Mouse (Mus musculus) lung, postnatal 14 days (tissue): ENCODE results near the gene Mapk8ip3.

Source experiments
- DNase-seq: peaks from one replicate; pipeline ENCODE4 v3.0.0; 2021

Mapk8ip3 gene

DNA sequence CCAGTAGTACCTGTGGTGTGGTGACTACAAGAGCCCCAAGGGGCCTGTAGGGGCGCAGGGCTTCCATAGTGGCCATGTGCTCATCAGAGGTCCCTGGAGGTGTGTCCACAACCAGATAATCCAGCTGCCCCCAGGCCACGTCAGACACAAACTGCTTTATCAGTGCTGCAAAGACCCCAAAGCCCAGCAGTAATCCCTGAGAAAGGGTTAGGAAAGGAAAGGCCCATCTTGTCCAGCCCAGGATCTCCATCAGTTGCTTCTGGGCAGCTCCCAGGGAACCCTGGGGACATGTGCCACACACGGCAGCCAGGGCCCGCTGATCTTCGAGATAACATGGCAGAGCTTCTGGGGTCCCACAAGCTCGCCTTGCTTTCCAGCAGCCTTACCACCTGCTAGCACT lies 52.4 kb downstream of the Mapk8ip3 start:
- no peak for DNase-seq

DNA sequence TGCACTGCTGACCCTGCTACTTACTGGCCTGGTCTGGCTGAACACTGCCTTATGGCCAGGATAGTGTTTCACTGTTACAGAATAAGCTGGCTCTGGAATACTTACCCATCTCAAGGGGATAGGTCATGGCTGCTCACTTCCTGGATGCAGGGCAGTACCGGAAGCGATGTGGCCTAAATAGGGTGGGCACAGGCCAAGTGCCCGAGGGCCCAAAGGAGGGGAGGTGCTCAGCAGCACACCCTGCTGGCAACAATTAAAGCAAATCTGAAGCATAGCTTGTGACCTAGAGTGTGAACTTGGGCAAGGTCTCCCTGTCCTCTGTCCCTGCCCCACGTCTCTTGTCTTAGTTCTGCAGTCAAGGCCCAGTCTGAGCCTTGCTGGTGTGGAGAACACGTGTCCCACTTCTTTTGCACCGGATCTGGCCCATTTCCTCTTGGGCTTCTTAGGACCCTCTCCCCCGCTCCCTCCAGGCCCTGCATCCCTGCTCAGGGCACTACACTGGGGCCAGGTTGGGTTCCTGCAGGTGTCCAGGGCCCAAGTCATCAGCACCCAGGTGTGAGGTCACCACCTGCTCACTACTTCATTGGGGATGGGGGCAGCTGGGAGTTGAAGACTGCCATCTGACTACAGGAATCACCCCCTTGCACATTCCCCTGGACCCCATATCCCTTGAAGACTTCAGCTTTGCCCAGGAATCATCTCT lies 54.9 kb downstream of the Mapk8ip3 start:
- no peak for DNase-seq

DNA sequence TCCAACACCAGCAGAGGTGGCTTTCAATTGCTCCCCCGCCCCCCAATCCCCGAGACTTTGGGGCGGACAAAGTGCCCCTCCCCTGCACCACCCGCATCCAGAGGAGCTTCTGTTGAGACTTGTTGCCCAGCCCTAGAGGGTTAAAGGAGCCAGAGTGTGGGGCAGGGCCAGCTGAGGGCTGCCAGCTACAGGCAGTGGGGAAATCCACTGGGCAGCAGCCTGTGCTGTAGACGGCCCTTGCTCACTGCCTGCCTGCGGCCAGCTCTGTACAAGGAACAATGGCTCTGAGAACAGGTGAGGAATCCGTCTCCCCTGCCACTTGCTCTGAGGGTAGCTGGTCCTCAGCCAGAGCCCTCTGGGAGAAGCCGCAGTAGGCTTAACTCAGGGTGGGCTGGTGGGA lies 58.2 kb downstream of the Mapk8ip3 start:
- DNase-seq = no peak

DNA sequence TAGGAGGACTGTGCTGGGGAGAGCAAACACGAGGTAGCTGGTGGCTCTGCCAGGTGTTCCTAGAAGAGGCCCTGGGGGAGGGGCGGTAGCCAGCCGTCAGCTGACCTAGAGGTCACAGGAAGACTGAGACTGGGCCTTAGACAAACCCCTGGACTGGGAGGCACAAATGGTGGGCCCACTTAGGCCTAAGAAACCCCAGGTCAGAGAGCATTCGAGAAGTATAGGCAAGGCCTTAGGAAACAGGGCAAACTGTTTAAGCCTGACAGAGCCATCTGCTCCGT lies 58.7 kb downstream of the Mapk8ip3 start:
- peak; percentile 45 for DNase-seq

DNA sequence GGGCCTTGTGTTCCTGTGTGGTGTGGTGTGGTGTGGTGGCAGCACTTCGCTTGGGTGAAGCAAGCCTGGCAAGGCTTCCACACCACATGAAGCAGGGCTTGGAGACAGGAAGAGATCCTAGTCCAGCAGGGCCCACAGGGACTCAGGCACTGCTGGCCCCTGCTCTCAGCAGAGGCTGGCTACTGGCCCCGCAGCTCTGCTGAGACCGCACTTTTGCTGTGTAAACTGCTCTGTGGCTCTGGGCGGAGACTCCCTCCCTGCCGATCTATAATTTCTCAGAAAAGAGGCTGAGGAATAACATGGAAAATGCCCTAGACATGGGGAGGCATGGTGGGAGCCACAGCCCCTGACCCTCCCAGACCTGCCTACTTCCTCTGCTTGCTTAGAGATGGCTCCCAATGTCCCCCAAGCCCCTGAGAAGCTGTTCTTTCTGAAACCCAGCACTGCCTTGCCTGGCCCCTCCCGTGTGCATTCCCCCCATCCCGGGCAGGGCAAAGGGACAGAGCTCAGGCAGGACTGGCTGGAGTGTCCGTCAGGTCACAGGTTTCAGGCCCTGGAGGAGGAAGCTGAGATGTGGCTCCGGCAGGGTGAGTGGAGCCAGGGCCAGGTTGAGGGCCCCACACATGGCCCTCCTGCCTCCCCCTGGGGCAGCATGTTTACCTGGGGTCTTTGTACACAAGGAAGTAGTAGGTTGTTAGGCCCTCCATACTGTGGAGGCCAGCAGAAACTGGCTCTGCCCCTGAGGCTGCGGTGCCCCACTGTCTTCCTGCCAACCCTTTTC lies 59.3 kb downstream of the Mapk8ip3 start:
- DNase-seq = no peak

DNA sequence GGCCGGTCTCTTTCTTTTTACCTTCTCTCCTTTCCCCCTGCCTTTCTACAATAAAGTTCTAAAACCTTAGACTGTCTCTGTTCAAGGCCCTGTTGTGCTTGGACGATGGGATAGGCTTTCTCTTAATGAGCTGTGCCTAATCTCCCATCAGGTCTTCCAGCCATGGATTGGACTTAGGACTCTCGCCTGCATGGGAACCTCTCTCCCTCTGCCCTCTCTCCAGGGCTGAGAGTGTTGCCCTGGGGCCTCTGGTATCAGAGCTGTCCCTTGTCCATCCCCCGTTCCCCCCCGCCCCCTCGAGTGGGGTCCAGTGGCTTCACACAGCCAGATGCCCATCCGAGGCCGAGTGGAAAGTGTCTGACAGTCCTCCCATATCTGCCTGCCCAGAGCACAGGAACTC lies 61.8 kb downstream of the Mapk8ip3 start:
- no peak for DNase-seq

DNA sequence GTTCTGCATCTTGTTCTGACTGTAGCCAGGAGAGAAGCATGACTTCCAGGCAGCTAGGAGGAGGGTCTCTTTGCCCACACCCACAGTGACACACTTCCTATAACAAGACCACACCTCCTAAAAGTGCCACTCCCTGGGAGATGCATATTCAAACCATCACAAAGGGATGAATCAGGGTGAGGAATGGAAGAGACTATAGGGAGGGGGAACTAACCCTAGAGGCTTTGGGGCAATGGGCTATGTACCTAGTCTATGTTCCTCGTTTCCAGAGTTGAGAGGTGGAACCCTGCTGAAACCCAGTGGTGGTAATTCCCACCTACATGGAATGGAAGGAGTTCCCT lies 62.4 kb downstream of the Mapk8ip3 start:
- no peak for DNase-seq

DNA sequence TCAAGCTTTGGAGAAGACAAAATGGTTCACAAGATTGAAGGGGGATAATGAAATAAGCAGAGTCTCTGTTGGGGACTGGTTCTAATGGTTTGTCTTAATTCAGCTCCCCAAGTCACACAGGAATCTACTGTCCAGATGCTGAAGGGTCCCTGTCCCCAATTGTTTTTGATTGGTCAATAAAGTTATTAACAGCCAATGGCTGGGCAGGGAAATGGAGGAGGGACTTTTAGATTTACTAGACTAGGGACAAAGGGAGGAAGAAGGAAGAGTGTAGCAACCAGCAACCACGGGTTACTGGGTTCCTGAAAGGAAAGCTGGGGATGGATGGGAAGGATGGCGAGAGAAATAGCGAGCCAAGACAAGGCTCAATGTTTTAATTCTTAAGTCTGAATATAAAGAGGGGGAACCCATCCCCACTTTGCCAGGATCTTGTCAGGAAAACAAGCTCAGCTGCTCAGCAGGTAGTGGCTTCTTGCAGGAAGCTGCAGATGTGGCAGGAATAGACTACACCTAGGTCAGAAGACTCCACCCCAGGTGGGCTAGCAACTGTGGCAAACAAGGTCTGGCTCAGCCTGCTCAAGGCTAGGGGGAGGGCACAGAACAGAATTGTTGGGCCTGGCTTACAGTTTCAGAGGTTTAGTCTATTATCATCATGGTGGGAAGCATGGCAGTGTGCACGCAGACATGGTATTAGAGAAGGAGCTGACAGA lies 62.9 kb downstream of the Mapk8ip3 start:
- no peak for DNase-seq

DNA sequence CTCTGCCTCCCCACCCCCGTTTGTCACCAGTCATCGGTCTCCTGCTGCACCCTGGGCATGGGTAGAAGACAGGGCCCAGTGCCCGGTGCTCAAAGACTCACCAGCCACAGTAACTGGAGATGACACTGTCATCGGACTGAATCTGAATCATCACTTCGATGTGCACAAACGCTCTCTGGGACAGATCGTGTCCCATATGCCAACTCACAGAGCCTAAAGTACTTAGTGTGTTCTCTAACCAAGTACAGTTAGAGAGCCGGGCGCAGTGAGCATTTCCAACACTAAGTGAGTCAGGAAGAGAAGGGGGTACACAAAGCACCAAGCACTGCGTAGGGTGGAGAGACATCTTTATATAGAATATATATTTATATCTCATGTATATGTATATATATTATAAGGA lies 68.9 kb downstream of the Mapk8ip3 start:
- no peak for DNase-seq

DNA sequence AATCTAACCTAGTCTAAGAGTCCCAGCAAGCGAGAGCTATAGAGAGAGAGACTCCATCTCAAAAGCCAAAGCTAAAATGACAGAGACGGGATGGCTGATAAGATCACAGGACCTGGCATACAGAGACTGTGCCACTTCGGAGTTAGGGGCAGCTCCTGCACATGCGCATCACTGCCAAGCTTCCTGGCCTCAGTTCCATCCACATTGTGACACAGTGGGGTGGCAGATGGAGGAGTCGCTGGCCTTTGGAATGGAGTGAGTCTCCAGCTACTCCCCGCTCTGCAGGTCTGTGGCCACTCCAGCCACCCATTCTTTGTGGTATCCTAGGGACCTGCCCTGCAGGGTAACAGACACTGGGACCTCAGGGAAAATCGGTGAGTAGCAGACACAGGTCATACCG lies 71.0 kb downstream of the Mapk8ip3 start, which contains the start of gene Igfals:
Gene Igfals (plus strand): TSS at position 222 of the 400 bp plus-strand sequence.
- no peak for DNase-seq

DNA sequence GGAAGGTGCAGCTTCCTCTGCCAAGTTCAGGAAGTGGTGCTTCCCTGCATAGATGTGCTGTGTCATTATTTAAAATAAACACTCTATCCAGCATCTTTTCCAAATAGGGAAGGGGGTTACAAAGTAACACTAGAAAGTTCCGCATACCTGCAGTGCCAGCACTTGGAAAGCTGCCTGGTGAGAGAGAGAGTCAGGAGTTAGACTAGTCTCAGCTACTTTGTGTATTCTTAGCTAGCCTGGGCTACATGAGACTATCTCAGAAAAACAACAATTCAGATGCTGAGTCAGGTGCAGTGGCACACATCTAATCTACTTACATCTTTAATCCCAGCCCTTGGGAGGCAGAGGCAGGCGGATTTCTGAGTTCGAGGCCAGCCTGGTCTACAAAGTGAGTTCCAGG lies 75.0 kb downstream of the Mapk8ip3 start:
- no peak for DNase-seq

DNA sequence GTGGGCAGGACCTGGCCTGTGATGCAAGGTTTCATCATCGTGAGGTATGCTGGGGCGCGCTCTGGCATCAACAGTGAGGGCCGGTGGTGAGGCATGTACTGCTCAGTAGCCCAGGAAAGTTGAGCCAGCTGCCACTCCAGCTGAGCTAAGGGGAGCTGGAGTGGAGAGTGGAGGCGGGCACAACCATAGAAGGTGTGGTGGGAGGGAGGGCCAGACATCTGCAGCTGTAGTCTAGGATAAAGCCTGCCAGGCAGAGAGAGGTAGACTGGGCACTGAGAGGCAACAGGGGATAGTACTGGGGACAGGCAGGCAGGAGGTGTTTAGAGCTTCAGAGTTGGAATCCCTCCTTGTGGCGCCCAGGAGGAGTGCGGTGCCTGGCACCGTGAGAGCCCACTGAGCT lies 76.7 kb downstream of the Mapk8ip3 start:
- DNase-seq = no peak

DNA sequence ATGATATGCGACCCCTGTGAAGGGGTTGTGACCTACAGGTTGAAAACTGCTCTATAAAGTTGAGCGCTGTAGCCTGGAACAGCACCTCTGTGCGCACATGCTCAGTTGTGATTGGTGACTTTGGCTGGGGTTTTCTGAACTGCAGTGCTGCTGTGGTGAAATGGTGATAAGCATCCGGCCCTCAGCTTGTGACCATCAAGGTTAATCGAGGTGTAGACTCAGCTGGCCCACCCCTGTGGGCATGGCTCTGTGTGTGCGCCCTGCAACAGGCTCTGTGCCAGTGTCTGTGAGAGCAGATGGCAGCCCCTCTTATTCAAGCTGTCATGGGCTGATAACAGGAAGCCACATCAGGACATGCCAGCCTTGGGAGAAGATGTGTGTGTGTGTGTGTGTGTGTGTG lies 77.8 kb downstream of the Mapk8ip3 start:
- DNase-seq = no peak

DNA sequence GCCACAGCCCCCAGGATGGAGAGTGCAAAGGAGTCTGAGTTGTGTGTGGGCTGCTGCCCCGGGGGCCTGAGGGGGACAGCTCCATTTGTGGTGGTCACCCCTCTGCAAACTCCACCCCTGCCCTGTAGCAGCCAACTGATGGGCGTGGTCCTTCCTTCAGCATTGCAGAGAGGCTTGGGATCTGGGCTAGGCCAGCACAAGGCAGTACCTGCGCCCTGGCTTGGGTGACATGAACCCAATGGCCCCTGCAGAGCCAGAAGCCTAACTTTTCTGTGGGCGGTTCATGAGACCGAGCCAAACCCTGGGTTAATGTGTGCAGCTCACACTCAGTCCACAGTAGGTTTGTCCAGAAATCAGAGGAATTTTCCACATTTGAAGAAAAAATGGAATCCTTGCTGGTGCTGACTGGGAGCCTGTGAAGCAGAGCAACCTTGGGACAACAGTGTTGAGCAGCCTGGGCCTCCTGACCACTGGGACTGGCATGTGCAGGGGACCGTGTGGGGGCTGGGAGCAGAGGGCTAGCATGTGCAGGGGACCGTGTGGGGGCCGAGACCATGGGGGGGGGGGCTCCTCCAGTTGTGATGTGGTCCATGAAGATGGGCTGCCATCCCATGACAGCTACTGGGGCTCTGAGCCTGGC lies 78.8 kb downstream of the Mapk8ip3 start:
- DNase-seq = no peak

DNA sequence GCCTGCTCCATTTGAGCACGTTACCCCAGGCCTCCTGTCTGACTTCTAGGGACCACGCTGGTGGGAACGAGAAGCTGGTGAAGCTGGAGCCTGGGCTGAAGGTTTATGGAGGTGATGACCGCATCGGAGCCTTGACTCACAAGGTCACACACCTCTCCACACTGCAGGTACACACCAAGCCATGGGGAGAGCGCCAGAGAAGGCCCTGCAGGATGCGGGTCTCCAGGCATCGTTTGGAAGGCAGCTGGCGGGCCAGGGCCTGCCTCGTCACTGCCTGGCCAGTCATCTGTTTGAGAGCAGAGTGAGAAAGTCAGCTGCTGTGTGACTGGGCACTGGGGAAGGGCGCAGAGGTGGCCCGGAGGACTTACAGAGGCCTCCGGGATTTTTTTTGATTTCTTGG lies 80.2 kb downstream of the Mapk8ip3 start:
- DNase-seq = no peak

DNA sequence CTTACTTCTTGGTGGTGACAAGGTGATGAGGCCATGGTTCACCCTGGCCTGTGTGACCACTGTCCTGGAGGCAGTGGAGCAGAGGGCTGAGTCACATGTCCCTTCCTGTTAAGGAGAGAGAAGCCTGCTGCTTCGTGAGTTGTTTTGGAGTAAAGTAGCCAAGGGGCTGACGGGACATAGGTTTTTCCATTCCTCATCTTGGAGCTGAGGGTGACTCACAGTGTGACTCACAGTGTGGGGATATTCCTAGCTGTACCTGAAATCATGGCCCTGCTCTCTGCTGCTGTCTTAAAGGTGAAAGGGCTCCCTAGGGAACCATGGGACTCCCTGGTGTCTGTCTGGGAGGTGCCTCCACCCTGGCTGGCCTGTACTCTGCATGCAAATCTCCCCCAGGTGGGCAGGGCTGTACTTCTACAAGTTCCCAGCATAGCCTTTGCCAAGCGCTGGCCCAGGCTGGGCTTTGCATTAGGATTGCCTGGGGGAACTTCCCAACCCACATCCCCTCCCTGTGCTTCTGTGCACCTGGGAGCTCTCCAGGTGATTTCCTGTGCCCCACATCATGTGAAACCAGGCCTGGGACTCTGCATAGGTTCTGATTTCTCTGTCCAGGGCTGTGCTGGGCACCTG lies 80.8 kb downstream of the Mapk8ip3 start:
- no peak for DNase-seq

DNA sequence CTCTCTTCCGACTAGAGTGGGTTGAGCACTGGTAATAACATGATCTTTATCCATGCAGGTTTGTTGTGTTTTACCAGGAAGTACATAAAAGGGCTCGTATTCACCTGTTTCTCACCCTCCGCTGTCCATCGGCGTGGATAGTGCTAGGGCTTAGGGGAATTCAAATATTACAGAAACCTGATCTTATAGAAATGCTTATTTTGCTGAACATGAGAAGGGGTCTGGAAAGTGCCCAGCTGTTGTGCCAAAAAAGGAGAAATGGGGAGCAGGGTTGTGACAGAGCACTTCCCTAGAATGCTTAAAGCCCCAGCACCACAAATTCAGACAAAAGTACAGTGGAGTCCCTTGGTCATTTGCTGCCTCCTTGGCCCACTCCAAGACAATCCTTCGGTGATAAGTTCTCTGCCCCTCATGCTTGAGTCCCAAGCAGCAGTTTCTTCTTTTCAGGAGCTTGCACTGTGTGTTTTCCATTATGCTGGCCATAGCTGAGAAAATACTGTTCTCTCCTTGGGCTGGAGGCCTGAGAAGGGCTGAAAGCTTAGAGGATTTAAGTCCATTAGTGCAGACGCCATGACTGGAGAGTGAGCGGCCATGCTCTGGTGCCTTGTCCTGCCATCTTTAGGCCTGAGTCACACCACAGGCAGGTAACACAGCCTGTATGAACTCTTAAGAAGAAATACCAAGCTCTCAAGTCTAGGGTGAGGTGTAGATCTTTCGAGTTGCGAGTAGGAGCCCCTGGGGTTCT lies 85.2 kb downstream of the Mapk8ip3 start:
- no peak for DNase-seq

DNA sequence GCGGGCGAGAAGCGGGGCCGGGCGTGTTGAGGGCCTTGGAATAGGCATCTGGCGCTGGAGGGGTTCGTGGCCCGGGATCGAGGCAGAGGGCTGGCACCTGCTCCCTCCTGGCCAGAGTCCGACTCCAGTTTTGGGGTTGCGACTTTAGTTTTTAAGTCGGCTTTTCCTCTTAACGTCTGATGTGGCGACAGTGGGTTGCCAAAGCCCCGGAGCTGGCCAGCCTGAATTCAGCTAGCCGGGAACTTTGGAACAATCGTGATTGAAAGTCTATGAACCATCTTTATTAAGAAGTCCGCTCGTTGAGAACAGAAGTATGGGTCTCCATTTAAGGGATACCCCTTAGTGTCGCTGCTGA lies 86.0 kb downstream of the Mapk8ip3 start:
- DNase-seq = no peak

DNA sequence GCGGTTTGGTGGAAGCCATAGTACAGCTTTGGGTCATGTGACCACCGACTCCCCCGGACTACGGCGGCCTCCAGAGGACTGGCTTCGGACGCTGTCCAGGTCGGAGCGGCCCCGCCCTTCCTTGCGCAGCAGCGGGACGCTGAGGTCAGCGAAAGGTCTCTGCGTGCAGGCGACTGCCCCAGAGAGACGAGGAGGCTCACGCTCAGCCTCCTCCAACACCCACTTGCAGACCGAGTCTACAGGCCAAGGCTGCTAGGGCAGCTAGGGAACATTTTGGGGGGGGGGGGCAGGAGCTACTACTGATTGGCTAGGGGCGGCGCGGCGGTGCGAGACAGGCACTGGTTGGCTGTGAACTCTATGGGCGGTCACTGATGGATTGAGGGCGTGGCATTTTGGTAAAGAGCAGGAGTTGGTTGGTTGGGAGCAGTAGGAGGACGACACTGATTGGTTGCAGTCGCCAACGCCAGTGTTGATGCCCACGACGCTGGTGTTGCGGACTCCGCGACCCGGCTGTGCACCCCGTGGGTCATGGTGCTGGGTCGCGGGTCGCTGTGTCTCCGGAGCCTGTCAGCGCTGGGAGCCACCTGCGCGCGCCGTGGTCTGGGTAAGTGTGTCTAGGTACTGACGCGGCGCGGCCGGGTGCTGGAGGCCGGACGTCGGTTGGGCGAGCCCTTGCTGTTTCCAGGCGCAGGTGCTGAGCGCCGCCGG lies 86.6 kb downstream of the Mapk8ip3 start, which contains the start of gene Fahd1:
Gene Fahd1 (minus strand): TSS at position 300 of the 708 bp plus-strand sequence.
- peak; percentile 95 for DNase-seq

DNA sequence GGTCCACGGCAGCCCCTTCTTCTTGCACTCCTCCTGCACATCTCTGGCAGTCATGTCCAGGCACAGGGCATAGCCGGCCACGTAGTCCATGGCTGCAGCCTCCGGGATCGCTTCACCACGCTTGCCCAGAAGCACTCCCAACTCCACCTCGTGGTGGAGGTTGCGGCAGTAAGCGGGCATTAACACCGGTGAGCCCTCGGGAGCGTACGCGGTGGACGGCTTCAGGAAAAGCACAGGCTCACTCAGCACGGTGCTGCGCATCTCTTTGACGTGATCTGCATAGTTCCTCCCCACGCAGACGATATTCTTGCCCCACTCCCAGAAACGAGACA lies 87.1 kb downstream of the Mapk8ip3 start:
- no peak for DNase-seq

DNA sequence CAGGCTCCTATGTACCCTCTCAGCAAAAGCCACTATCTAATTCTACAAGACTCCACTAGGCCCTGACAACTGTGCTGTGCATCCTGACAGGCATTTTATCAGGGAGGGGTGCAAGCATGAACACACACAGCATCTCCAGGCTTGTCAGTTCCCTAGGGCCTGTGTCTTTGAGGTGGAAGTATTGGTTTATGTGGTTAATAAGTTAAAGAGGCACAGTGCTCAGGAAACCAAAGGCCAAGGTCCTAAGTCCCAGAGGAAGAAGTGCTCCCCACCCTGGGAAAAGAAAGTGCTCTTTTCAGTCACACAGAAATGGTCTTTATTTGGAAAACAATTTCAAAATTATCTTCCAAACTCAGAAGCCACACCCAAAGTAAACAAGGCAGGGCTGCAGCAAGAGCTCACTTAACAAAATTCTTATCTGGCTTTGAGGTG lies 88.2 kb downstream of the Mapk8ip3 start:
- DNase-seq = no peak

DNA sequence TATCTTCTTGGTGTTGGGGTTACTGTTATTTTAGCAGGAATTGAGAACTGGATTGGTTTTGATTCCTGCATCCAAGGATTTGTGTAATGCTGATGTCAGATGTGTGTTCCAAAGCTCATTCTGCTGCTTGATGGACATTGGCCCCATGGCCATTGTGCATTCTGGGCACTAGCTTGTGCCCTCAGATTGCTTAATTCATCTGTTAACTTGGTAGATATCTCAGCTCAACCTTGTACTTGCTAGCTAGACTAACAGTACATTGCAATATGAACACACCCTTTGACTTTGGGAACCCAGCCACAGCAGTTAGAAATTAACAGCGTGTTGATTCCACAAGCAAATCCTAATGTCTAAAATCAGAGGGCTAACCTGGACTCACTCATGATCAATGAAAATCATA lies 89.4 kb downstream of the Mapk8ip3 start:
- no peak for DNase-seq
